Mouse (Mus musculus): ENCODE measurements at regions not wholly inside any gene's neighbourhood (a gene's known extent, or its start where the extent isn't known, plus 50 kb on each side); places are given as distances from the start of the nearest gene placed in this dataset.

GRCm38 (mm10) chr6:147706741-147707140, 231.1 kb downstream of the Ccdc91 start:
- WGBS = 74% methylated on average over 2 of the region's 2 CpGs
- Histone ChIP-seq H3K4me2 (replicated peaks; ENCODE audit: low read depth) (no peak overlapping the region), H3K4me1 (replicated peaks; ENCODE audit: control insufficient read depth, insufficient read depth, low read length) (no peaks in the 10 kb centered on the region), H3K4me3 (ENCODE audit: low read depth, low read length) (no peak overlapping the region), H3K9ac (ENCODE audit: low read depth, low read length) (no peak overlapping the region), H3K9me3 (ENCODE audit: control insufficient read depth) (no peaks in the 10 kb centered on the region), H3K27ac (ENCODE audit: low read depth, low read length) (no peak overlapping the region), H3K36me3 (ENCODE audit: control insufficient read depth, insufficient read depth) (no peaks in the 10 kb centered on the region), H3K27me3 (replicated peaks; ENCODE audit: control insufficient read depth, insufficient read depth, low read length) (no peaks in the 10 kb centered on the region)
- TF ChIP-seq CTCF (IDR thresholded peaks at IDR 0.05; ENCODE audit: low read depth) = no peak
- no peak for ATAC-seq

DNA sequence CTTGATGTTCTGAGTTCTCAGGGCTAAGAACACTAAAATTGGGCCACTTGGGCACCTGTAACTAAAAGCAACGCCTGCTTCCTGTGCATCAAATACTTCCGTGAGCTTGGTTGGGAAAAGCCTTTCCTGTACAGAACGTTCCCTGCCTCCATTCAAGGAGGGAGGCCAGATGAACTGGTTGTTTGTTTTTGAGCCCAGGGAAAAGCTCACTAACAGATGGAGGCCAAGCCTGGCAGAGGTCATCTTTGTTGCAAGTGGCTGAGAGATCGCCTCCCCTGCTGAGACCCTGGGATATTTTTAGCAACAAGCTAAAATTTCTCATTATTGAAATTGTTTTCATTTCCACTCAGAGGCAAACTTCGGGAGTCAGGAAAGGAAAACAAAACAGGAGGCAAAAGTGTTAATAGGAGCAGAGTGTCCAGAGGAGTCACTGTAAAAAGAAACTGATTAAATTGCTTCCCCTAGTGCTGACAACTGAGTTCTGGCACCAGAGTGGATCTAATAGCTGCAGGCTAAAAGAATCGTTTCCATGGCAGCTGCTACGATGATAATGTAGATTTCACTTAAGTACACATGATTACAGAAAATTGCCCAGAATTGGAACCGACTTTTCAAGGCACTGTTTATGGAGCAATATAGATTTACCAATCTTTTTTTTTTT, 242.6 kb downstream of the Ccdc91 start:
- Histone ChIP-seq H3K27ac (ENCODE audit: low read depth, low read length) (no peak overlapping the region), H3K9ac (ENCODE audit: low read depth, low read length) (no peak overlapping the region), H3K4me3 (ENCODE audit: low read depth, low read length) (no peak overlapping the region), H3K27me3 (replicated peaks; ENCODE audit: control insufficient read depth, insufficient read depth, low read length) (no peaks in the 10 kb centered on the region), H3K4me1 (replicated peaks; ENCODE audit: control insufficient read depth, insufficient read depth, low read length) (no peaks in the 10 kb centered on the region), H3K9me3 (ENCODE audit: control insufficient read depth) (no peaks in the 10 kb centered on the region), H3K4me2 (replicated peaks; ENCODE audit: low read depth) (no peak overlapping the region), H3K36me3 (ENCODE audit: control insufficient read depth, insufficient read depth) (no peaks in the 10 kb centered on the region)
- ATAC-seq = no peak
- no peak for TF ChIP-seq CTCF (IDR thresholded peaks at IDR 0.05; ENCODE audit: low read depth)
- 39% methylated on average over 8 of the region's 8 CpGs for WGBS

GRCm38 (mm10) chr6:147718713-147719490, 243.3 kb downstream of the Ccdc91 start:
- H3K4me1 ChIP-seq (replicated peaks; ENCODE audit: control insufficient read depth, insufficient read depth, low read length) = no peaks in the 10 kb centered on the region
- H3K9ac ChIP-seq (ENCODE audit: low read depth, low read length) = no peak overlapping the region
- no peaks in the 10 kb centered on the region for H3K36me3 ChIP-seq (ENCODE audit: control insufficient read depth, insufficient read depth)
- H3K4me2 ChIP-seq (replicated peaks; ENCODE audit: low read depth) = no peak overlapping the region
- no peak for ATAC-seq
- 72% methylated on average over 10 of the region's 10 CpGs for WGBS
- H3K4me3 ChIP-seq (ENCODE audit: low read depth, low read length) = no peak overlapping the region
- no peaks in the 10 kb centered on the region for H3K9me3 ChIP-seq (ENCODE audit: control insufficient read depth)
- no peak for TF ChIP-seq CTCF (IDR thresholded peaks at IDR 0.05; ENCODE audit: low read depth)
- H3K27ac ChIP-seq (ENCODE audit: low read depth, low read length) = no peak overlapping the region
- H3K27me3 ChIP-seq (replicated peaks; ENCODE audit: control insufficient read depth, insufficient read depth, low read length) = no peaks in the 10 kb centered on the region

GRCm38 (mm10) chr6:147719539-147719938, 243.9 kb downstream of the Ccdc91 start:
- Histone ChIP-seq H3K4me3 (ENCODE audit: low read depth, low read length) (no peak overlapping the region), H3K36me3 (ENCODE audit: control insufficient read depth, insufficient read depth) (no peaks in the 10 kb centered on the region), H3K9me3 (ENCODE audit: control insufficient read depth) (no peaks in the 10 kb centered on the region), H3K27me3 (replicated peaks; ENCODE audit: control insufficient read depth, insufficient read depth, low read length) (no peaks in the 10 kb centered on the region), H3K27ac (ENCODE audit: low read depth, low read length) (no peak overlapping the region), H3K9ac (ENCODE audit: low read depth, low read length) (no peak overlapping the region), H3K4me2 (replicated peaks; ENCODE audit: low read depth) (no peak overlapping the region), H3K4me1 (replicated peaks; ENCODE audit: control insufficient read depth, insufficient read depth, low read length) (no peaks in the 10 kb centered on the region)
- no peak for ATAC-seq
- TF ChIP-seq CTCF (IDR thresholded peaks at IDR 0.05; ENCODE audit: low read depth) = no peak
- WGBS = 62% methylated on average over 8 of the region's 8 CpGs

DNA sequence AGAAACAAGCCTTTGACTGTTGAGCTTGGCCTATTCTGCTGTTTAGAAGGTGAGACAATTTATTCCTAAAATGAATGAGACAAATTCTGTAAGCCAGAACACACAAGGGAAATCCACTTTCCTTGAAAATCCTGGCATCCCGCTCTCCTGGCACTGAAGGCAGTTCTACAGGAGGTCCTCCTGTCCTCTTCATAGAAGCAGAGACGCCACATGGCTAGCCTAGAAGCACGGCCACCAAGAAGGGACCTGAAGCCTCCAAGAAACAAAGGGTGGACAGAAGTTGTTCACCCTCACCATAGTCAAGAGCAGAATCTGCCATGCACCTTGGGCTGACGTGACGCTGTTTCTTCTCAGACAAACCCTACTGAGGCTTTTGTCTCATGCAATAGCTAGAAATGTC, 247.7 kb downstream of the Ccdc91 start:
- Histone ChIP-seq H3K9me3 (ENCODE audit: control insufficient read depth) (no peaks in the 10 kb centered on the region), H3K36me3 (ENCODE audit: control insufficient read depth, insufficient read depth) (no peaks in the 10 kb centered on the region), H3K27me3 (replicated peaks; ENCODE audit: control insufficient read depth, insufficient read depth, low read length) (no peaks in the 10 kb centered on the region), H3K4me2 (replicated peaks; ENCODE audit: low read depth) (no peak overlapping the region), H3K9ac (ENCODE audit: low read depth, low read length) (no peak overlapping the region), H3K27ac (ENCODE audit: low read depth, low read length) (no peak overlapping the region), H3K4me3 (ENCODE audit: low read depth, low read length) (no peak overlapping the region), H3K4me1 (replicated peaks; ENCODE audit: control insufficient read depth, insufficient read depth, low read length) (no peaks in the 10 kb centered on the region)
- ATAC-seq = no peak
- 91% methylated on average over 5 of the region's 5 CpGs for WGBS
- TF ChIP-seq CTCF (IDR thresholded peaks at IDR 0.05; ENCODE audit: low read depth) = no peak

DNA sequence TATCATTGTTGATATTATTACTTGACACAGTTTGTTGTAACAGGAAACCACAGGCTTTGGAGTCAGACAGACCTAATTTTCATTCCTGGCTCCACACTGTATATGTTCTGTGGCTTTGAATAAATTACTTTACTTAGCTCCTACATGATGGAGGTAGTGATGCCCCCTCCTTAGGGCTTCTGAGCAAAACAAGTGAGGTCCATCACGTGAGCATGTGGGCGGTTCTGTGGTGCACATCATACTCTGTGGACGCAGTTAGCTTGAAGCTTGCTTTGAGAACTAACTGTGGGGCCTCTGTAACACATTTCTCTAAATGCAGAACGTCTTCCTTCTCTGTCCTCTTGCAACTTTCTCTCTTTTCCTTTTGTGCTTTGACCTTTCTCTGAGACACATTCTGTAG, 251.4 kb downstream of the Ccdc91 start:
- ATAC-seq = no peak
- Histone ChIP-seq H3K4me2 (replicated peaks; ENCODE audit: low read depth) (no peak overlapping the region), H3K9ac (ENCODE audit: low read depth, low read length) (no peak overlapping the region), H3K4me1 (replicated peaks; ENCODE audit: control insufficient read depth, insufficient read depth, low read length) (no peaks in the 10 kb centered on the region), H3K9me3 (ENCODE audit: control insufficient read depth) (no peaks in the 10 kb centered on the region), H3K27ac (ENCODE audit: low read depth, low read length) (no peak overlapping the region), H3K36me3 (ENCODE audit: control insufficient read depth, insufficient read depth) (no peaks in the 10 kb centered on the region), H3K4me3 (ENCODE audit: low read depth, low read length) (no peak overlapping the region), H3K27me3 (replicated peaks; ENCODE audit: control insufficient read depth, insufficient read depth, low read length) (no peaks in the 10 kb centered on the region)
- WGBS = 68% methylated on average over 4 of the region's 4 CpGs
- TF ChIP-seq CTCF (IDR thresholded peaks at IDR 0.05; ENCODE audit: low read depth) = no peak
